Mouse (Mus musculus): ENCODE results near the gene Lrrc8c. TPM values are rescaled to one million over a fixed set of nuclear protein-coding genes. Genes with fewer than 3 reads are reported as not detected.
A peak's percentile ranks its signal among the peaks of the same experiment; 100 is the strongest.

Gene Lrrc8c
- 10 to 100 TPM; 14.4 to 14.6 TPM for total RNA-seq (2021)
- long read RNA-seq, experiment 1, full-length matches to known transcripts: 8 of 9 reads
- long read RNA-seq, experiment 1, partial matches to known transcripts: 1 of 9 reads
- long read RNA-seq, experiment 1, other reads (novel, unspliced or antisense): 0 of 9 reads
- long read RNA-seq, experiment 2, full-length matches to known transcripts: 10 of 12 reads
- long read RNA-seq, experiment 2, partial matches to known transcripts: 0 of 12 reads
- long read RNA-seq, experiment 2, other reads (novel, unspliced or antisense): 2 of 12 reads

DNA sequence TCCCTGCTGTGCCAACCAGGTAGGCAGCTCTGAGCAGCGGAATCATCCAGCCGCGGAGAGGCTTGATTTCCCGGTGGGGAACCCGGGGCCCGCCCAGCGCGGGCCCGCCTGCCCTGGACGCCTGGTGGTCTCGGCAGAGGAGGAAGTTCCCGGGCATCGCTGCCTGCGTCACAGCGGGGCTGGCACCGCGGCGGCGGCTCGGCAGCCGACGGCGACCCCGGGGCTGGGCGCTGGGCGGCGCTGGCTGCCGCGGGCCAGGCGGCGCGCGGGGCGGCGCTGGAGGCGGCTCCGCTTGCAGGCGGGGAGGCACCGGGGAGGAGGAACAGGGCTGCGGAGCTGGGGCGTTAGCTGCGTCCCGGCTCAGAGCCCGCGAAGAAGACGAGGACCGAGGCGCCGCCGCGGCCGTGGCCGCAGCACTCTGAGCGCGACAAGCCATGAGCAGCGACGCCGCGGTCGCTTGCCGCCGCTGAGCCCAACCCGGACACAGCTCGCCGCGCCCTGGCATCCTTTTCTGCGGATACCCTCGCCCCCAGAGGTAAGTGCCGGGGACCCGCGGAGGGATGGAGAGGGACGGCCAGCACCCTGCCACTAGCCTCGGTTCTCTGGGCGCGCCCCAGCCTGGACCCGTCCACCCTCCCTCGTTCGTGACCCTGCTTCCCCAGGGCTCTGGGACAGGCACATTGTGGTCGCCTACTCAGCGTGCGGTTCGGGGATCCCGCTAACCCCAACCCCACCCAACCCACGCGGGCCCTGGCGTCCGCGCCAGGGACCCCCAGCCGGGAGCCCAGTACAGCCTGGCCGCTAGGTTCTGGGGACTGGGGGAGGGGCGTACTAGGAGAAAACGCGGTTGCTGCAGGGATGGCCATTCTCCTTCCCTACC is at the start of gene Lrrc8c:
TSS of gene Lrrc8c (plus strand) at position 293 of the 880 bp plus-strand sequence.
- DNase-seq: peak; percentile 83

DNA sequence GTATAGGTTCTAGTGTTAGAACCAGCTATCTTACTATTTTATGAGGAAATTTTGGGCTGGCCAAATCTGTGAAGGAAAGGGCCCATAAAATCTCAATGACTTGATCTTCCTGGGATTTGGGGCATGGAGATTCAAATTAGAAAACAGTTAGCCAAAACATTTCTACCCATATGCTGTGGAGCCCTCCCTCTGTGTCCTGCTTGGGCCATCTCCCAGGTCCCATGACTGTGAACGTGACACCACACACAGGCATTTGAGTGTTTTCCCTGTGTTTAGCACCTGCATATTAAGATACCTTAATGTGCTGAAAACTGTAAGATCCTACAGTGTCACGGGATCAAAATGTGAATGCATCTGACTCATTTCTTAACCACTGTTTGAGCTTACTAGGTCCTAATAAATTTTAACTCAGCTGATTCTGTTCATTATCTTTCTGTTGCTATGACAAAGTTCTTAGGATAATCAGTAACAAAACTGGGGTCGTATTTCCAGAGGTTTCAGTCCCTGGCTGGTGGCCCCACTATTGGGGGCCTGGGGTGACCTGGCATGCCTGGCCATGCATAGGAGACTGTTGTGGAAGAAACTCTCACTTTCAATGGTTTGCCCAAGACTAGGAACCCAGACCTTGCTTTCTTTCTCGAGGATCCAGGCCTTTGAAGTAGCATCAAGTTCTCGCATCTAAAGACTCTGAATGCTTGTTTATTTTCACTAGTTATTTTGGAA is 46.0 kb upstream of the Lrrc8c start:
- DNase-seq: no peak

DNA sequence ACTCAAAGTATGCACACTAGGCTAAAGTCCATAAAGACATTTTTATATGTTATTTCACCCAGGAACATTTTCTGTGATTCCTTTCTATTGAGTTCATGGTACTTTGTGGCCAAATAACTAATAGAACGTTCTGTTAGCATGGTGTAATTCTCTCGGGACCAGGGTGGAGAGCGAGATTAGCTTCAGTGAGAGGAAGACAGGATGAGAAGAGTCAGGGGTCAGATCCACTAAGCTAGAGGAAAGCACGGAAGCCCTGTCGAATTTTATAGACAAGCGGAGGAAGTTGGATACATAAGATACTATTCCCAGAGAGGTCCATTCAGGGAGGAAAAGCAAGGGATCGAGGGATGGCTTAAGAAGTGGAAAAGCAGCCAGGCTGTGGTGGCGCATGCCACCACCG is 41.7 kb upstream of the Lrrc8c start:
- DNase-seq: no peak

DNA sequence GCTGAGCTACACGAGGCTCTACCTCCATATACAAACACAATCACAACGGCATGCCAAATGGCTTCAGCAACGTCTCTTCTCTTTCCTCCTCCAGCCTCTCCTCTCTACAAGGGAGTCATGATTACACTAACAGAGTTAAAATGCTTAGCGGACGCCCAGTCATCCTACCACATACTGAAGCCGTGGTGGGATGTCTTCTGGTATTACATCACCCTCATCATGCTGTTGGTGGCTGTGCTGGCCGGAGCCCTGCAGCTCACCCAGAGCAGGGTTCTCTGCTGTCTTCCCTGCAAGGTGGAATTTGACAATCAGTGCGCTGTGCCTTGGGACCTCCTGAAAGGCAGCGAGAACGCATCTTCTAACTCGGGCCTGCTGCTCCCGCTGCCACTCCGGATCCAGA is 39.5 kb upstream of the Lrrc8c start:
- no peak for DNase-seq

DNA sequence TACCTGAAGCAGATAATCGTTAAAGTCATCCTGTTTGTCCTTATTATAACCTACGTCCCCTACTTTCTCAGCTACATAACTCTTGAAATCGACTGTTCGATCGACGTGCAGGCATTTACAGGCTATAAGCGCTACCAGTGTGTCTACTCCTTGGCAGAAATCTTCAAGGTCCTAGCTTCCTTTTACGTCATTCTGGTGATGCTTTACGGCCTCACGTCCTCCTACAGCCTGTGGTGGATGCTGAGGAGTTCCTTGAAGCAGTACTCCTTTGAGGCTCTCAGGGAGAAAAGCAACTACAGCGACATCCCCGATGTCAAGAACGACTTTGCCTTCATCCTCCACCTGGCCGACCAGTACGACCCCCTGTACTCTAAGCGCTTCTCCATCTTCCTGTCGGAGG is 38.6 kb upstream of the Lrrc8c start:
- DNase-seq: no peak

DNA sequence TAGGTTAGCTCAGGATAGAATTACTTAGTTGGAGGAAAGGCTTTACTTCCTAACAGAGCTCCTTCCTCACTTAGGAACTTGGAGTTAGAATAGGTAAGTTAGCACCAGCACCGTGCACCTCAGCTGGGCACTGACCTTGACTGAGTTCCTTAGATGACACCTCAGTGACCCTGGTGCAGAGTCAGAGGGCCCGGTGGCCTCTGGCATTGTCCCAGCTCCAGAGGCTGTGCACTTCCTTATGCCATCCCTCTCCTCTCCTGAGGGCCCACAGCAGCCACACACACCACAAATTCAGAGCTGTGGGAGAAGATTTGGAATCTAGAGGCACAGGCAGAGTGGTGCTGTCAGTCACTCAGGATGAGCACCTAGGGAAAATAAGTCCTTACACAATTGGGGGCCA is 35.6 kb upstream of the Lrrc8c start:
- DNase-seq: no peak

DNA sequence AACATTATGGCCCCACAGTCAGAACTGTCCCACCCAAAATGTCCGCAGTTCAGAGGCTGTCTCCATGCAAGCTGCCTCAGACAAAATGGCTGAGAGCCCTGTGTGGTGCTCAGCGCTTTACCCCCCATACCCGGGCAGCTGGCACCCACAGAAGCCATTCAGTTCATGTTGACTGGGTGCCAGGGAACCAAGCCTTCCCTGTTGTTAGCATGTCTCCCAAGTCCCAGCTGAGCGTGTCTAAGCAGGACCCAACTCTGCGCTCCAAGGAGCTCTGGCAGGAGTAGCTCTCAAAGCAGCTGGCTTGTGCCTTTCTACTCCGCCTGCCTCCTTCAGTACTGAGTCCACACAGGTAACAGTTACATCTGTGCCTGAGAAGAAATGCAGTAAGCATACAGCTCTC is 34.9 kb upstream of the Lrrc8c start:
- DNase-seq: no peak

DNA sequence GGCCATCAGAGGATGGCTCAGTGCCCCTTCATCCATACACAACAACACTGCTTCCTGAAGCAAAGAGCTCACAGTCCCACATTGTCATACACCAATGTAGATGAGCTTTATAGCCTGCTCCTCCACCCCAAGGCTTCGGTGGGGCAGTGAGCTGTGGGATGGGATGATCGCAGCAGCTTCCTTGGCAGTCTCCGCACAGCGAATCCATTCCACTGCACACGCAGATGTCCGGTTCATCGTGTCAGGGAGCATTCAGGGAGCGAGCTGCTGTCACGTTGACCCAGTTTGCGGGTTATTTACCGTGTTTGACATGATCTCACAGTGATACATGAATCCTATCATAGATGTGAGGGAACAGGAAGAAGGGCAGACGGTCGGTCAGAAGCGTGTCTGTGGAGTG is 34.3 kb upstream of the Lrrc8c start:
- no peak for DNase-seq

DNA sequence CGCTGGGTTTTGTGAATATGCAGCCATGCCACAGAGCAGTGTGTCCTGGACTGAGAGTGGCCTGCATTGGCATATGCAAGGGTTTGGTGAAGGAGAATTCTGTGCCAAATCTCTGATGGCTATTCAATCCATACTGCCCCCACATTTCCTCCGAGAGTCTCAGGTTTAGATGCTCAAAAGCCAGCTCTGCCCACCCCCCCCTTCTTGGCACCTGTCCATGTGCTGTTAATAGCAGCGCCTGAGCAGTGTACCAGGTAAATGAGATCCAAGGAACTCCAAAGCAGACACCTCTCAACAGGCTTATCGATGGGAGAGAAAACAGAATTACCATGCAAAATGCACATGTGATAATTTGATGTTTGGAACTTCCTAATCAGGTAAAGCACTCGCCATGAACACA is 29.0 kb upstream of the Lrrc8c start:
- DNase-seq: no peak

DNA sequence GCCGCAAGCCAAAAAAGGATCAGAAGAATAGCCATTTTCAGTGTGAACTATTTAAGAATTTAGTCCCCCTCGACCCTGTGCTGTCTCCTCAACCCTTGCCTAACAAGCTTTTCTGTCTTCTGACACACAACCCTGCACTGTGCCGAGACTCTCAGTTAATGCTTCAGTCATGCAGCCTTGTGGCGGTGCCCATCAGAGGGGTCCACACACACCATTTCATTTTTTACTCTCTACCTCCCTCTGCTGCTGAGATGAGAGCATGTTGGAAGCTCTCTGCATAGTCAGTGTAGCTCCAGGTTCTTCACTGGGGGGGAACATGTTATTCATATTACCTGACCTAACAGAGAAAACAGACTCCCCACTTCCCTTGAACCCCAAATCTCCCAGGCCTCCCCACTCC is 27.8 kb upstream of the Lrrc8c start:
- DNase-seq: no peak

DNA sequence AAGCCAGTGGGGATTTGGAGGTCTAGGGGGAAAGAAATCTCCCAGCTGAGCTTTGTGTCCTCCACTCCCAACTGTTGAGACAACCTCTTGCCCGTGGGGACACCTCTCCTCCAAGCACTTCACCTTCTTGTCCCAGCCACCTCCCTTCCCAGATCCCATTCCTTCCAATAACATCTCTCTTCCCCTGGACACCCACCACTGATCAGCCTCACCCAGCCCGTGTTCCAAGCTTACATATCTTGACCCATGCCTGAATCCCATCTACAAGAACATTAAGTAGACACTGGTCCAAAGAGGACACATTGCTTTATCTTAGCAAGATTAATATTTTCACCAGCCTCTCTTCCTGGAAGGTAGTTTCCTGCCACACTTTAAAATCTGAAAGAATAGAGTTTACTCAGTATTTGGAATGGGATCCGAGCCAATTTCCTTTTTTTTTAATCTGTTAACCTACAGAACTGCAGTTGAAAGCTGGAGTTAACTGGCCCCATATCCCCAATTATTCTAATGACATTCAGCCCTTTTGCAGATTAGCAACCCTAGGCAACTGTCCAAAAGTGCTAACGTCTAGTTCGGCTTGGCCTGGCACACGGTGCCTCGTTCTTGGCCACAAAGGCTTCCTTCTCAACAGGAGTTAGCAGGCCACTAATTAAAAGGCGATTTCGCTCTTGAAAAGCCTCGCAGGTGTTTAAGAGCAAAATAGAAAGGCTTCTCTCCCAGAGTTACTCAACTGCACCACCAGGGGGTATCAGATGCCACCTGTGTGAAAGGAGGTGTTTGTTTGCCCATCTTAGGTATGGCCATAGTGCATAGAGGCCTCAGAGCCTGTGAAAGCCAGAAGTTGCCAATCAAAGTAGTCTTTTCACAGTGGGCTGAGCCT is 26.6 kb upstream of the Lrrc8c start:
- no peak for DNase-seq

DNA sequence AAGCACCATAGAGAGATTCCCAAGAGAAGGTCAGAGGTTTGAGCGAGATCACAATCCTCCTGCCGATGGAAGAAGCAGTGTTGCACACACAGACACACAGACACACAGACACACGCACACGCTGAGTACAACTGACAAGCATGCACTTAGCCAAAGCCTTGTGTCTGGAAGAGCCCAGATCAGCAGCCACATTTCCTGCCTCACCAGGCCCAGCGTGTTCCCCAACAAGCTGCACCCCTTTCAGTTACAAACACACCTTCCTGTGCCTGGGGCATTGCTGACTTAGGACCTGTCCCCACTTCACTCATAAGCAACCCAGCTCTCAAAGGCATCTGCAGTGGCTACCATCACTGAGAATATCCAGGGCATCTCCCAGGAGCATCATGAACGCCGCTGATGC is 25.8 kb upstream of the Lrrc8c start:
- DNase-seq: no peak

DNA sequence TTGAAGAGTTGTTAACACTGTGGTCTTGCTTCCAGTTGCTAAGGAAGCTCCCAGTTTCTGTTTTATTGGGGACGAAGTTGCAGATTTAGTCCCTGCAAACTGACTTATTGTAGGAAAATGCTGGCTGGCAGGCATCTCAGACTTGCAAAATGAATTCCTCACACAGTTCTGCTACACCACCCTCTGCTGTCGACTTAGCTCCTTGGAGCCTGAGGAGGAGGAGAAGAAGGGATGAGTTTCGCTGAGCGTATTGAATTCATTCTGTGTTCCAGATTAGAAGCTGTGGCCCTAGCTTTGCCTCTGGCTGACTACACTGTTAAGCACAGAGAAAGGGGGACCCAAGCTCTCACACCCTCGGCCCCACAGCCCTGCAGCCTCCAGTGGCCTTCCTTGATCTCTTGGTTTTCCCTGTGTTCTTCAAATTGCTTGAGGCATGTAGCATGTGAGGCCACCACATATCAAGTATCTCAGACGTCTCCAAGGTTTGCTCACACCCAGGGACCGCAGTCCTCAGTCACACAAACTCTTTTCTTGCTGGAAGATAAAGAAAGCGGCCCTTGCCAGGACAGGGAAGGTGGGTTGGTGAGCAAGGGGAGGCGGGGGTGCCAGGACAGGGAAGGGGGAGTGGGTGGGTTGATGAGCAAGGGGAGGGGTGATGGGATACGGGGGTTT is 24.8 kb upstream of the Lrrc8c start:
- no peak for DNase-seq

DNA sequence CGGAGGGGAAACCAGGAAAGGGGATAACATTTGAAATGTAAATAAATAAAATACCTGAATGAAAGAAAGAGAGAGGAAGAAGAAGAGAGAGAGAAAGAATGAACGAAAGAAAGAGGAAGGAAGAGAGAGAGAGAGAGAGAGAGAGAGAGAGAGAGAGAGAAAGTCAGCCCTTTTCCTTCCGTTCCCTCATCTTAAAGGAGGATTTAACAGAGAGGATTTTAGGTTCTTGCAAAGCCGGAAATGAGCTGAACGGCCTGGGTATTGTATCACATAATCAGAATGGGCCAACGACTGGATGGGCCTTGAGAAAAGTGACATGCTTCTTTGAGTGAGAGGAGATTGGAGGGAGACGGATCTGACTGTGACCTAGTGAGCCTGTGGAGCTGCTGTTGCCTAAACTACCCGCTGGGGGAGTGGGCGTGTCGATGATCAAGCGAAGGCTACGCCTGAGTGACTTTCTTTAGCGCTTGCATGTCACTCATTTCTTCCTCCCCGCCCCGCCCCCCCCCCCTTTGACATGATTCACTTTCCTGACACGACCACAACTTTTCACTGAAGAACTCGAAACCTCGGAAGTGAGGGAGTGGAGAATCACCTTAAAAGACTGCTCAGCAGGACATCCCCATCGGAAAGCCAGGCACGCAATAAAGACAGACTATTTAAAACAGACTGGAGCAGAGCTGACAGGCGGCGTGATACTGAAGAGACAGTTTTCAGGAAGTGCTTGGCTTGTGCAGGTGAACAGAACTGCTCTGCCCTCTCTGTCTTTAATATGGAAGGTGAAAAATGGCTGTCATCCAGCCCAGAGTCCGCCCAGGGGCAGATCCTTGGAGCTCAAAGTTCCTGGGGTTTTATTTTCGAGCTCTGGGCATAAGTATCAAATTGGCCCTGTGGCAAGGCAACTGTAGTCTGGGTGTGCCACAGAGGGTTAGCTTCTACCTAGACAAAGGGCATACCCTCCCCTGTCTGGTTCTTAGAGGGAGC is 24.0 kb upstream of the Lrrc8c start:
- DNase-seq: peak; percentile 74

DNA sequence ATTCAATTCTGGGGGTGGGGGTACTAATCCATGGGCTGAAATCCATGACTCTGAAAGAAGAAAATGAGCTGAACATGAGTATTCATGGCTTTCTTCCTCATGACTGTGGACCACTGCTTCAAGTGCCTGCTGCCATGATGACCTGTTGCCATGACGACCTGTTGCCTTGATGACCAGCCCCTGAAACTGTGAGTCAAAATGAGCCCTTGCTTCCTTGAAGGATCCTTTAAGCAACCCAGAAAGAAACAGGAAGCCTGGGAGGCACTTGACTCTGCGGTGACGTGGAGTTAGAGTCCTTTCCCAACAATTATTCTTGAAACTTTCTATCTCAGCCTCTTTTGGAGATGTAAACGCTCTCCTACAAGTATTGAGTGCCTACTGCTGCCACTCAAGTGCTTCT is 23.1 kb upstream of the Lrrc8c start:
- no peak for DNase-seq

DNA sequence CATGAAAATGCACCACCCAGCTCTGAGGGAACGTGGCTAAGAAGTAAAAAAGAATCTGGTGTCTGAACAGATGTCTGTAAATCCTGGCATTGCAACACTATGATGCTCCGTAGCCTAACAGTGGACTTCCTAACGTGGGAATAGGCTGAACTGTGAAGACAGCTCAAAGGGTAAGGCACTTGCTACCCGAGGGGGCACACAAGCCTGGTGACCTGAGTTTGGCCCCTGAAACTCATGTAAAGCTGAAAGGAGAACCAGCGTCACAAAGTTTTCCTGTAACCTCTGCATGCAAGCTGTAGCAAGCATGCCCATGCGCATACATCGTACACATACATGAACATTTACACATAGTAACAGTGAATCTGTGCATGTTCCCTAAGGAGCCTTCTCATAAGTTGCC is 22.6 kb upstream of the Lrrc8c start:
- DNase-seq: no peak

DNA sequence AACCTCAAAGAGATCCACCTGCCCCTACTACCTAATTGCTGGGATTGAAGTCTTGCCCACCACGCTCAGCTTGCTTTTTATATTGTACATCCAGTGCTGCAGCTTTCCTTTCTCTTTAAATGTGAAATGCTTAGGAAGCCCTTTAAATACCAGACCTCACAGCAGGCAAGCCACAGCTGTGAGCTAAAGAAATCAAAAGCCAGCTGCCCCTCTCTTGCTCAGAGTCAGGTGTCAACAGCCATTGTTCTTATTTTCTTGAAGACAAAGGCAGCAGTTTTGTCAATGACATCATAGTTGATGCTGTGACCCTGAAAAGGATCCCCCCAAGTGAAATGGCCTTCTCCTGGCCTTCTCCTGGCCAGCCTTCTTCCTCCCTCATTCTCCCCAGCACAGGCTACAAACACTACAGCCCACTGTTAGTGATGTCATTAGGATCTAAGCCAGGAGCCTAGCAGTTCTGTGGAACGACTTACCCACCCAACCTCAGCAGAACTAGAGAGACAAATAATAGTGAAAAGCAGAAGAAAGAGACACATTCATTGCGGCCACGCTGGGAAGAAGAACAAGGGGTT is 20.7 kb upstream of the Lrrc8c start:
- no peak for DNase-seq

DNA sequence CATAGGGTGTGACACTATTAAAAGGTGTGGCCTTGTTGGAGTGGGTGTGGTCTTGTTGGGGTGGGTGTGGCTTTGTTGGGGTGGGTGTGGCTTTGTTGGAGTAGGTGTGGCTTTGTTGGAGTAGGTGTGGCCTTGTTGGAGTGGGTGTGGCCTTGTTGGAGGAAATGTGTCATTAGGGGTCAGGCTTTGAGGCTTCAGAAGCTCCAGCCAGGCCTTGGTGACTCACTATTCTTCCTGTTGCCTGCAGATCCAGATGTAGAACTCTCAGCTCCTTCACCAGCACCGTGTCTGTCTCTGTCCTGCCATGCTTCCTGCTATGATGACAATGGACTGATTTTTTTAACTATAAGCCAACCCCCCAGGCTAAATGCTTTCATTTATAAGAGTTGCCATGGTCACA is 19.8 kb upstream of the Lrrc8c start:
- no peak for DNase-seq

DNA sequence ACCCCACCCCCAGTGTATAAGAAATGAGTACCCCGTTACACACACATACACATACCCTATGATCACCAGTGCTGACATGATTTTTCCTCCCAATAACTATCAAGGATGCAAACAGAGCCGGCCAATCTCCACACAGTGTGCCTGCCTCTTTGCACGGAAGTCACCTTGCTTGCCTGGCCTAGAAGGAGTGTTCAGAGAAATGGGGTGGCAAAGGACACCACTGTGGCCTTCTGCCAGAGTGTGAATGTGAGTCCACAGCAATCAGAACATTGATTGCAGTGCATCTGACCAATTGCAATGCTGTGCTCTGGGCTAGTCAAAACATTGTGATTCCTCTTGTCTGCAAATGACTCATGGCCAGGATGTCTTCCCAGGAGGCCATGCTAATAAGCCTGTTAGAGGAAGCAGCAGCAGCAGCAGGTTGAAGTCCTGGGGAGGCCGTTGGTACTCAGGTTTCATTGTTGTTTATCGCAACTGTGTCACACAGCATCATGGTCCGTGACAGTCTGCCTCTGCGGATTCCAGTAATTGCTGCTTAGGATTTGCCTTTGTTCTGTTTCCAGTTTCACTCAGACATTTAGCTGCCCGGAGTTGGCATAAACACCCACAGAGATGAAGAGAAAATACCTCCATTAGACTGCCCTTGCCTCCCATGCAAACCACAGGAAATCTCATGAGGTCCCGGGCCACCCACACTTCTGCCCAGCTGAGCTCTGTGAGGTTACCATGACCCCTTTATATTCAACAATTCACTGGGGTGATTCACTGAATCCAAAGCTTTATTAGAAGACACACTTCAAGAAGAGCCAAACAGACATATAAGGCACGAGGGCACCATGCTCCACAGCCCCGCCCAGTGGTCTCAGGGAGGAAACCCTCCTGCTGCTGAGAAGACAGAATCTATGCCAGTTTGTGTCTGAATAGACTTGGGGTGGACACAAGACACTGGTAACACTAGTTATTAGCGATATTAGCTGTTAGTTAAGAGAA is 18.8 kb upstream of the Lrrc8c start:
- DNase-seq: no peak

All from gastrocnemius, postnatal 10 days (tissue).